Mouse (Mus musculus): ENCODE measurements around the gene Mrtfa.

Mrtfa gene

GRCm38 (mm10) chr15:81067761-81068160 lies 122.8 kb downstream of the Mrtfa start:
- DNase-seq (ENCODE audit: inconsistent ontology term), result no peak

- no peak for DNase-seq (ENCODE audit: inconsistent ontology term)
Observed at GRCm38 (mm10) chr15:81066976-81067375, 123.6 kb downstream of the Mrtfa start.

- no peak for DNase-seq (ENCODE audit: inconsistent ontology term)
Observed at GRCm38 (mm10) chr15:81064661-81065060, 125.9 kb downstream of the Mrtfa start.

GRCm38 (mm10) chr15:81064143-81064542 lies 126.4 kb downstream of the Mrtfa start:
- no peak for DNase-seq (ENCODE audit: inconsistent ontology term)

GRCm38 (mm10) chr15:81062616-81063015 lies 127.9 kb downstream of the Mrtfa start:
- peak; percentile 62 for DNase-seq (ENCODE audit: inconsistent ontology term)

GRCm38 (mm10) chr15:81062175-81062588 lies 128.4 kb downstream of the Mrtfa start:
- DNase-seq (ENCODE audit: inconsistent ontology term), result peak; percentile 45

GRCm38 (mm10) chr15:81060975-81061374 lies 129.6 kb downstream of the Mrtfa start:
- DNase-seq (ENCODE audit: inconsistent ontology term), result no peak

- DNase-seq (ENCODE audit: inconsistent ontology term), result no peak
Observed at GRCm38 (mm10) chr15:81057736-81058135, 132.8 kb downstream of the Mrtfa start.

GRCm38 (mm10) chr15:81055488-81055887 lies 135.1 kb downstream of the Mrtfa start:
- DNase-seq (ENCODE audit: inconsistent ontology term), result no peak

- no peak for DNase-seq (ENCODE audit: inconsistent ontology term)
Observed at GRCm38 (mm10) chr15:81052491-81052890, 138.1 kb downstream of the Mrtfa start.

GRCm38 (mm10) chr15:81050488-81050887 lies 140.1 kb downstream of the Mrtfa start:
- no peak for DNase-seq (ENCODE audit: inconsistent ontology term)

GRCm38 (mm10) chr15:81049401-81050053 lies 141.0 kb downstream of the Mrtfa start:
- DNase-seq (ENCODE audit: inconsistent ontology term), result no peak

- no peak for DNase-seq (ENCODE audit: inconsistent ontology term)
Observed at GRCm38 (mm10) chr15:81047497-81047896, 143.1 kb downstream of the Mrtfa start.

- DNase-seq (ENCODE audit: inconsistent ontology term), result no peak
Observed at GRCm38 (mm10) chr15:81046061-81046460, 144.5 kb downstream of the Mrtfa start.

GRCm38 (mm10) chr15:81045336-81045735 lies 145.2 kb downstream of the Mrtfa start:
- DNase-seq (ENCODE audit: inconsistent ontology term), result no peak

- no peak for DNase-seq (ENCODE audit: inconsistent ontology term)
Observed at GRCm38 (mm10) chr15:81044446-81044845, 146.1 kb downstream of the Mrtfa start.

GRCm38 (mm10) chr15:81042276-81042931 lies 148.2 kb downstream of the Mrtfa start:
- no peak for DNase-seq (ENCODE audit: inconsistent ontology term)

GRCm38 (mm10) chr15:81041767-81042166 lies 148.8 kb downstream of the Mrtfa start:
- DNase-seq (ENCODE audit: inconsistent ontology term), result no peak

GRCm38 (mm10) chr15:81038419-81038818 lies 152.1 kb downstream of the Mrtfa start:
- no peak for DNase-seq (ENCODE audit: inconsistent ontology term)

GRCm38 (mm10) chr15:81035417-81036162 lies 155.0 kb downstream of the Mrtfa start:
- DNase-seq (ENCODE audit: inconsistent ontology term), result no peak

- no peak for DNase-seq (ENCODE audit: inconsistent ontology term)
Observed at GRCm38 (mm10) chr15:81034119-81034518, 156.4 kb downstream of the Mrtfa start.

- DNase-seq (ENCODE audit: inconsistent ontology term), result peak; percentile 91
Observed at GRCm38 (mm10) chr15:81032941-81033629, 157.5 kb downstream of the Mrtfa start.

Measured in Muller cell, postnatal 12 days (primary cell).